Mouse (Mus musculus) lung, postnatal 36 days (tissue): ENCODE data around the gene Klf5.

ENCODE experiments used
- DNase-seq: peaks from one replicate; pipeline ENCODE4 v3.0.0; 2022; ENCODE audit warnings: mixed read lengths

Gene Klf5

GRCm38 (mm10) chr14:99313062-99313461 is 14.6 kb downstream of the Klf5 start:
- DNase-seq: no peak

DNA sequence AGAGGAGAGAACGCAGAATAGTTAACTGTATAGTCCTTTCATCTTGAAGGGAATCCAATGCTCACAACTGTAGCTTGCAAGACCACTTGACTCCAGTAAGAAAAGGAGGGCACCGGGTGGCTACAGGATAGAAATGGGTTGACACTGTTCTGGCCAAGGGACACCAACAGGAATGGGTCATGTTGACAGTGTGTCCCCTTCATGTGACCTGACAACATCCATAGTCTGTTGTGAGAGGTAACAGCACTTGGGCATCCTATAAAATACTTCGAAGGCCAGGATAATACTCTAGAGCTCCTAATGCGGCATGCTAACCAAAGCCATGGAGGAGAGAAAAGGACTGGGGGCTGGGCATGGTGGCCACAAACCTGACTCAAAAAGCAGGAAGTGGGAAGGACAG is 17.8 kb downstream of the Klf5 start:
- no peak for DNase-seq

- DNase-seq: no peak
These were observed 22.2 kb downstream of the Klf5 start for GRCm38 (mm10) chr14:99320736-99321135.

GRCm38 (mm10) chr14:99323376-99323775 is 24.9 kb downstream of the Klf5 start:
- no peak for DNase-seq

DNA sequence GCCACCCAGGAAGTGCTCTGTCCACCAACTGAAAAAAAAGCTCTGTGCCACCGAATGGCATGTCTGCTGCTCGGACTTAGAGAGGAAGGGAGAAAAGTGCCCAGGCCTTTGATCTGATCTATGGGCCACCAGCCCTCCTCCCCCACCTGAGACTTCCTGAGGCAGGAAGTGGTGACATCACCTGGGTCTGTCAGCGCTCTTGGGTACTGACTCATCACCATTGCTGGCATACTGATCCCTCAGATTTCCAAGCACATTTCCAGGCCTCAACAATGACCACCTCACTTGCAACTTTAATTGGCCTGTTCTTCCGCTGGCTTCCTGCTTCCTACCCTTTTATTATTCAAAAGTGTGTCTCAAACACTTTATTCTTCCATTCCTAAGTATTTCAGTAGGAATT is 26.0 kb downstream of the Klf5 start:
- no peak for DNase-seq

DNA sequence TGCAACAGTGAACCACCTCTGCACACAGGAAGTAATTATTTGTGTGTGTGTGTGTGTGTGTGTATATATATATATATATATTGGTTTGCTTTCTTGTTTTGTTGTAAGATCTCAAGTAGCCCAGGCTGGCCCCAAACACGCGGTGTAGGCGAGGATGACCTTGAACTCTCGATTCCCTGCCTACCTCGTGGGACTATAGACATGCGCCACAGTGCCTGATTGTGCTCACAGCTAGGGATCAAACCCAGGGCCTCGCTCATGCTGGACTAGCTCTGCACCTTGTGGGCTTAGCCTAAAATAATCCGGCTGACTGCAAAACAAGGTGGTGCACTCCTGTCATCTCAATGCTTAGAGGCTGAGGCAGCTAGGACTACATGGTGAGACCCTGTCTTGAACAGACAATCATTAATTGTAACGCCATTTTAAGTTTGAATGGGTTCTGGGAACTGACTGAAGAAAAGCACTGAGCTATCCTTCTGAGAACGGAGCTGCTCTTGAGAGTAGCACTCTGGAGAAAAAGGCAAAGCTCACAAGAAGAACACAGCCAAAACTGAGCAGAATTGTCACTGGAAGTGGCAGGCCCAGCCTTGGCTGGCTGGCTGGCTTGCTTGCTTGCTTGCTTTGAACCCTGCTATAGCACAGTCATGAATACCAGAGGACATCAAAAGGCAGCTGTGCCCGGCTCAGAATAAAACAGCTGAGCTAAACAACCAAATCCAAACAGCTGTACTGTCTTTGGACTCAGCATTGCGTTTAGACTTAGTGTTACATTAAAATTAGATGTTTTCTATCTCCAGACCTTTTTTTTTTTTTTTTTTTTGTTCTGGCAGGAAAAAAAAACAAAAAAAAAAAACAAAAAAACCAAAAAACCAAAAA is 27.3 kb downstream of the Klf5 start:
- no peak for DNase-seq

DNA sequence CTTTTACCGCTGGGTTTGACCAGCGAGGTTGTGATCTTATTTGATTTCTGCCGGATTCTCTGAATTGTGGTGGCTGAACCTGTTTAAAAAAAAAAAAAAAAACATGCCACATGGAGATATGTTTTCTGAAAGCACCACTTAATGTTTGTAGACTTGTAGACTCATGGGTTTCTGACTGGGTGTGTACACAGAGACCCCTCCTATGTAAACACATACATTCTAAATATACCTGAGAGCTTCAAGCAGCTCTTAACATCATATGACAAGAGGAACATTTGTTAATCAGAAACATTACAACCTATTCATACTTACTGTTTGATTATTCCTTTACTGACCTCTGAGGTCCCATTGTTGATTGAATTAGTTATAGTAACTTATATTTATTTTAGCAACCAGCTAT is 38.1 kb downstream of the Klf5 start:
- DNase-seq: no peak

- no peak for DNase-seq
These were observed 40.5 kb downstream of the Klf5 start for GRCm38 (mm10) chr14:99339021-99339420.

GRCm38 (mm10) chr14:99339681-99340522 is 41.4 kb downstream of the Klf5 start:
- no peak for DNase-seq

DNA sequence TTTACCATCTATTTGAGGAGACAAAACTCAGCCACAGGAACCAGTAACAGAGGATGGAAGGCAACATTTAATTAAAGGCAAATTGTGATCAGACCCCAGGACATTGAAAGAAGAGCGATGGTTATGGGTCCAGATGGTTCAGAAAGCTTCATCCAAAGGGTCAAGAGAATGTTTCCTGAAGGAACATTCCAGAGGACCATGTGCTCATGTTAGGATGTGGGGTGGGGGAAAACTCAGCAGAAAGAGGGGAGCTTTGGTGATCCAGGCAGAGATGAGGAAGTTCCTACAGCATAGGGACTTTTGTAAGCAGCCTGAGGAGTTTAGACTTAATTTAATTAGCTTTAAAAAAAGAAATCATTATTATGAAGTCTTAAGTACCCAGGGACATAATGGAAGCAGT is 42.2 kb downstream of the Klf5 start:
- DNase-seq: no peak

DNA sequence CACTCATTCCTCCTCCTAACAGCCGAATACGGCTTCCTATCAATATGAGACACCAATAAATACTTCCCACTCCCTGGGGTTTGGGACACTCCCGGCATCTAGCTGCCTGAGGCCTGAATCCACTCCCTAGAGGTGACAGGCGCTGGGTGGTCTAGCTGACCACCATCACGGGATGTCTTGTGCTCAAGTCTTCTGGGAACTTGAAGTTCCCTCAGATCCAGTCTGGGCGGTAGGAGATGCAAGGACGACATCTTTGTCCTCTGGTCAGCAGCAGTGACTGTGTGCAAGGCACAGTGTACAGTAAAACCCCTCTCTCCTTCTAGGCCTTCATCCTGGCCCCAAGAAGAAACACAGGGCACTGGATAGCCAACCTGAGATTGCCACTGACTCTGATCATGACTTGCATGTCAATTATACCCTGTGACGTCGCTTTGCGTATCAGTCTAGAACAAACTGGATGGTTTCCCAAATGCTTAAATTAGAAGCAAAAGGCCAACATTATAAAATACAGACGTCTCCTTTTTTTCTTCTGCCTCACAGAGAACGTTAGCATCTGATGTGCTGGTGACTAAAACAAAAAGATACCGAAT is 49.8 kb downstream of the Klf5 start:
- DNase-seq: no peak

DNA sequence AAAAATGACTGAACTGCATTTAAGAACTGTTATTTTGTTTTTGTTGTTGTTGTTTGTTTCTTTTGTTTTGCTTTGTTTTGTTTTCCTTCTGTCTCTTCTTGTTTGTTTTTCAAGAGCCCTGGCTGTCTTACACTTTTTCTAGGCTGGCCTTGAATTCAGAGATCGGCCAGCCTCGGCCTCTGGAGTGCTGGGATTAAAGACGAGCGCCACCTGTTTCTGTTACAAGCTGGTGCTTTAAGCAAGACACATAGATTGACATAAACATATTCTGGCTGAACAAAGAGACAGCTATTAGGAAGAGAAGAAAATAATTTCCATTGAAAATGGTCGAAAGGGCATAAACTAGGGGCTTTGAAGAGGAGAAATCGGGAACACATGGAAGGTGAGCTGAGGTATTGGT is 51.1 kb downstream of the Klf5 start:
- DNase-seq: no peak

DNA sequence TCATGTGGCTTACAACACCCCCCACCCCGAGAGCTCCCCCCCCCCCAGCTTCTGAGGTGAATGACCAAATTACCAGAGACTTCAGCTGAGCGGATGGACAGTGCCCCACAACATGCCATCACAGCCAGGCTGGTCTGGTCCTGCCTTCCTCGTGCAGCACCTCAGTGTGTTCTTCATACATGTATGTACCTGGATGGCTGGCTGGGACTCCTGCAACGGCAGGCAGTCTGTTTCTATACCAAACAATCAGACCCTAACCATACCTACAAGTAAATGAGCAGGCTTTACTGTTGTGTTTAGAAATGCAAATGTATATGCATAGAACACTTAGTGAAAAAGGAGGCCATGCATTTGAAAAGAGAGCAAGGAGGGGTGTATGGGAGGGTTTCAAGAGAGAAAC is 54.5 kb downstream of the Klf5 start:
- no peak for DNase-seq

GRCm38 (mm10) chr14:99354046-99354445 is 55.6 kb downstream of the Klf5 start:
- no peak for DNase-seq

- no peak for DNase-seq
These were observed 56.5 kb downstream of the Klf5 start for GRCm38 (mm10) chr14:99354761-99355609.

DNA sequence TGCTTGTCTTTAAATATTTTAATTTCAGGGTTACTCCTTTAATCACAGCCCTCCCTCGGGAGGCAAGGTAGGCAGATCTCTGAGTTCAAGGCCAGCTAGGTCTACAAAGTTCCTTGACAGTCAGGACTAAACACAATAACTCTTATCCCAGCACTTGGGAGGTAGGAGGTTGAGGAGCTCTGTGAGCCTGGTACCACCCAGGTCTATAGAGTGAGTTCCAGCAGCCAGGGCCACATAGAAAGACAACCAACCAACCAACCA is 57.0 kb downstream of the Klf5 start:
- no peak for DNase-seq

DNA sequence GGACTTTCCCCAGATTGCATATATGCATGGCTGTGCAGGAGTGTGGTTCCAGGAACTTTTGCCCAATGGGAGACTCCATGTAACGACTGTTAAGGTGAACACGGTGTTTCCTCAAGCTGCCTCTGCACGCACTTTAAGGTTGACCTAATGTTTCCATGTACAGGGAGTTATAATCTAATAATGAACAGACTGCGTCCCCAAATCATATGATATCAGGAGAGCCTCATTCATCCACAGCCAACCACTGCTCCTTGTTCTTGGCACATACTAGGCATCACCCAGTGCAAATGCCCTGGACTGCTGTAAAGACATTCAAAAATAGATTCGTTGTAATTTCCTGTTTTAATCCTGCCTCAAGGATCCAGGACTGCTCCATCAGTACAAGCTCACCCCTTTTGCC is 64.5 kb downstream of the Klf5 start:
- DNase-seq: no peak

DNA sequence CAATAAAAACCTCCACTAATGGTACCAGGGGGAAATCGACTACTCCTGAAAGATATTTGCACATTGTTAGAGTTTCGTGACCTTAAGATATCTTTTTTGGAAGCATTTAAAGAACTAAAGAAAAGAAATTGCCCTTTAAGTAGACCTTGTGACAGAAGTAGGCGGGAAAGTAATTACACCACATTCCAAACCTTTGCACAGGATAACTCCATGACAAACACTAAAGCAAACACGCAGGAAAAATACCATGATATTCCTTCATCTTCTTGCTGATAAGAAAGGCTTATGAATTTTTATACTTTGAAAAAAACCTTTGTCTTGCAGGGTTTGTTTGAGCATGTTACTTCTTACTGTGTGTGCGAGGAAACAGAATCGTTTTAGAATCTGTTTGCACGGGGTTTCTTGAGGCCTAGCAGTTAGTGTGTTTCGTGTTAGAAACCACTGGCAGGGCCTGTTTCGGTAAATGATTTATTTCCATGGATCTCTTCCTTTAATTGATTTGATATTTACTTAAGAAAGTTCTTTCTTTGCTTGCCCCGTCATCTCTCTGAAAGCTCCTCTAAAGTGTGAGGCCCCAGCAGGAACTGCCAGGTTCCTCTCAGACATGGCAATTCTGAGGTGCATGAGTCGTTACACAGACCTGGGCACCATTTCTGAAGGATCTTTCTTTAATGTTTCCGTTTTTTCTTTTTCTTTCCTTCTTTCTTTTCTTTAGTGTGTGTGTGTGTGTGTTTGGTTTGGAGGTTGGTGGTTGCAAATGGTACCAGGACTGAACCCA is 65.7 kb downstream of the Klf5 start:
- DNase-seq: no peak
